Mouse (Mus musculus) thymus, adult 2 months (tissue): ENCODE data around the gene Abcb8. TPM values are rescaled to one million over a fixed set of nuclear protein-coding genes. Genes with fewer than 3 reads are reported as not detected.

Source experiments
- DNase-seq: peaks from one replicate; pipeline ENCODE4 v3.0.0; 2021
- H3K27ac ChIP-seq: fragments of 200-500 bp; 2 replicates; pipeline ENCODE4 v1.5.1; 2012; ENCODE audit warnings: low read length, control low read depth; ENCODE audit not compliant: control insufficient read depth, insufficient read depth
- H3K27me3 ChIP-seq: fragments of 200-500 bp; 2 replicates; pipeline ENCODE4 v1.6.1; 2012; ENCODE audit warnings: mild to moderate bottlenecking, low read length, moderate library complexity, mixed read lengths; ENCODE audit not compliant: control insufficient read depth, insufficient read depth
- H3K36me3 ChIP-seq: fragments of 200-500 bp; 2 replicates; pipeline ENCODE4 v1.6.1; 2012; ENCODE audit warnings: mild to moderate bottlenecking, low read length, moderate library complexity; ENCODE audit not compliant: control insufficient read depth, insufficient read depth
- H3K4me1 ChIP-seq: fragments of 200-500 bp; replicated peaks from 2 replicates; pipeline ENCODE4 v1.6.1; 2012; ENCODE audit warnings: low read length; ENCODE audit not compliant: control insufficient read depth, insufficient read depth
- H3K4me3 ChIP-seq: fragments of 200-500 bp; 2 replicates; pipeline ENCODE4 v1.5.1; 2012; ENCODE audit warnings: mild to moderate bottlenecking, low read length, control low read depth, moderate library complexity; ENCODE audit not compliant: control insufficient read depth, insufficient read depth
- CTCF ChIP-seq: fragments of 200-500 bp; IDR thresholded peaks from 2 replicates; pipeline ENCODE4 v1.5.1; 2012; ENCODE audit warnings: mild to moderate bottlenecking, control low read depth, low read length, moderate library complexity, borderline replicate concordance; ENCODE audit not compliant: control insufficient read depth, poor library complexity, insufficient read depth; ENCODE audit errors: extremely low read depth
- POLR2A ChIP-seq: fragments of 200-500 bp; IDR thresholded peaks from 2 replicates; pipeline ENCODE4 v1.6.1; 2012; ENCODE audit warnings: mild to moderate bottlenecking, low read length, control low read depth, moderate library complexity; ENCODE audit not compliant: control insufficient read depth, poor library complexity, insufficient read depth; ENCODE audit errors: extremely low read depth
- WGBS: fragments of 180-500 bp; shearing (Covaris S2); methylation state at CpG from one replicate; pipeline ENCODE4 v1.1.7; 2018; 5-methylcytosine and 5-hydroxymethylcytosine counted together
- polyA plus RNA-seq: library from polyadenylated mRNA; depleted of rRNA; stranded (reverse); fragments of >200 nt; gene quantifications from 2 replicates; pipeline ENCODE4 v1.2.3, GENCODE M21; 2012

The Abcb8 gene
- polyA plus RNA-seq, 1 experiment = 78.2 TPM

- Histone ChIP-seq H3K27me3 (no peaks in the 10 kb centered on the region), H3K4me3 (no peak overlapping the region; the same call in 1 of the 2 replicates), H3K36me3 (no peaks in the 10 kb centered on the region), H3K27ac (no peak overlapping the region), H3K4me1 (peaks cover 65% of the 10 kb centered on the region)
- 94% methylated on average over 3 of the region's 3 CpGs for WGBS
- no peak for DNase-seq
- no peak for TF ChIP-seq POLR2A
- TF ChIP-seq CTCF = no peak
Measured at GRCm38 (mm10) chr5:24350073-24350472, 43.4 kb upstream of the Abcb8 start.

- H3K36me3 ChIP-seq = no peaks in the 10 kb centered on the region
- TF ChIP-seq CTCF = no peak
- TF ChIP-seq POLR2A = no peak
- peaks cover 58% of the 10 kb centered on the region for H3K4me1 ChIP-seq
- DNase-seq = peak; percentile 16
- H3K27me3 ChIP-seq = no peaks in the 10 kb centered on the region
- WGBS = 60% methylated on average over 15 of the region's 15 CpGs
- H3K27ac ChIP-seq = no peak overlapping the region
- H3K4me3 ChIP-seq = peak overlapping the region; percentile 79
Measured at GRCm38 (mm10) chr5:24350531-24351250, 42.8 kb upstream of the Abcb8 start.

- WGBS = 1% methylated on average over 53 of the region's 53 CpGs
- Histone ChIP-seq H3K36me3 (no peaks in the 10 kb centered on the region), H3K27me3 (no peaks in the 10 kb centered on the region), H3K4me1 (peaks cover 53% of the 10 kb centered on the region), H3K27ac (peak within 1 kb of the TSS; percentile 16; the same call in 1 of the 2 replicates), H3K4me3 (peak within 1 kb of the TSS; percentile 79)
- DNase-seq = no peak
- TF ChIP-seq POLR2A (no peak), CTCF (no peak)
Measured at GRCm38 (mm10) chr5:24351278-24351677, 42.2 kb upstream of the Abcb8 start, which contains the start of gene Kcnh2. Gene Kcnh2 (minus strand): TSS chr5:24351604.

- under 1% methylated on average over 37 of the region's 41 CpGs for WGBS
- peak overlapping the region; percentile 16; the same call in 1 of the 2 replicates for H3K27ac ChIP-seq
- H3K36me3 ChIP-seq = no peaks in the 10 kb centered on the region
- peak overlapping the region; percentile 56 for H3K4me3 ChIP-seq
- peaks cover 48% of the 10 kb centered on the region for H3K4me1 ChIP-seq
- DNase-seq = peak; percentile 90
- no peaks in the 10 kb centered on the region for H3K27me3 ChIP-seq
- 0 out of 2 replicates have a peak, but pooled peaks have one; percentile 30 for TF ChIP-seq CTCF
- peak; percentile 22; the same call in 1 of the 2 replicates for TF ChIP-seq POLR2A
Measured at GRCm38 (mm10) chr5:24351701-24352171, 41.7 kb upstream of the Abcb8 start.

GRCm38 (mm10) chr5:24352251-24352859 lies 41.1 kb upstream of the Abcb8 start:
- no peak for TF ChIP-seq POLR2A
- no peak for TF ChIP-seq CTCF

GRCm38 (mm10) chr5:24353327-24353726 lies 40.1 kb upstream of the Abcb8 start:
- H3K4me3 ChIP-seq = no peak overlapping the region
- H3K4me1 ChIP-seq = peaks cover 37% of the 10 kb centered on the region
- DNase-seq = no peak
- no peaks in the 10 kb centered on the region for H3K36me3 ChIP-seq
- WGBS = 82% methylated on average over 4 of the region's 4 CpGs
- H3K27me3 ChIP-seq = no peaks in the 10 kb centered on the region
- H3K27ac ChIP-seq = no peak overlapping the region
- TF ChIP-seq POLR2A (no peak), CTCF (no peak)

More at GRCm38 (mm10) chr5:24352251-24352859, 41.1 kb upstream of the Abcb8 start:
- Histone ChIP-seq H3K27me3 (no peaks in the 10 kb centered on the region), H3K4me3 (peak overlapping the region; percentile 56), H3K4me1 (peaks cover 44% of the 10 kb centered on the region), H3K27ac (peak overlapping the region; percentile 16; the same call in 1 of the 2 replicates), H3K36me3 (no peaks in the 10 kb centered on the region)
- 21% methylated on average over 24 of the region's 24 CpGs for WGBS
- peak; percentile 25 for DNase-seq
